Mouse (Mus musculus): ENCODE measurements around the gene Arhgap40. TPM values are rescaled to one million over a fixed set of nuclear protein-coding genes. Genes with fewer than 3 reads are reported as not detected.

Gene Arhgap40
- not detected for total RNA-seq (2021)
- long read RNA-seq, experiment 1: 0 reads
- long read RNA-seq, experiment 2: 0 reads

- no peak for DNase-seq
Observed at GRCm38 (mm10) chr2:158512528-158512927, at the start of gene Arhgap40. Gene Arhgap40 (plus strand): TSS chr2:158512796.

- no peak for DNase-seq
Observed at GRCm38 (mm10) chr2:158474159-158474558, 38.4 kb upstream of the Arhgap40 start.

DNA sequence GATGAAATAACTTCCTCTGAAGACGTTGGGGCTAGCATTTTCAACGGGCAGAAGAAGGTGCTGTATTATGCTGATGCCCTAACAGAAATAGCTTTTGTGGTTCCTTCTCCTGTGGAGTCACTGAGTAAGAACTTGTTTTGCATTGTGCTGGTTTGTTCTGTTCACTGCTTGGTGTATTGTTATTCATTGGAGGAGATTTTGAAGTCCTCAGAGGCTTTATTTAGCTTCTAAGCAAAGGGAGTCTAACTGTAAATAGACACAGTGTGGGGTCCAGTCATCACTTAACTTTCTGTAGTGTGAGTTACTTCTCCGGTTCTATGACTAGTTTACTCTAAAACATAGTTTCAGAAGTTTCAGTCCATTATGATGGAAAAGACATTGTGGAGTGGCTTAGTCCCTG lies 35.0 kb upstream of the Arhgap40 start:
- no peak for DNase-seq

DNA sequence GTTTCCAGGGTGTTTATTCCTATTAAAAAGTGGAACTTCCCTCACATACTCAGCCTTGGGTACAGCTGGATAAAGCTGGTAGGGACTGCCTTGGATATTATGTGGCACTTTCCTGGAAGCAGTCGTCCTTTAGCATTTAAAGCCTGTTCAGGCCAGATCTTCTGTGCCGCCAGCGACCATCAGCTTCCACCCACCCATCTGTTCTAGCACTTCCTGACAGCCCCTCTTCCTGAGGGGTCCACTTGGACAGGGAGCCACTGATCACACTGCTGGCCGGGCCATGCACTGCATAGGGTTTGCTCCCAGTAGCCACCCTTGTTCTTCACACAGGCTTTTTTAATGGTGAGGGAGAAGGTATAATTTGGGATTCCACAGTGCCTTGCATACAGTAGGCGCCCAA lies 14.1 kb upstream of the Arhgap40 start:
- no peak for DNase-seq

DNA sequence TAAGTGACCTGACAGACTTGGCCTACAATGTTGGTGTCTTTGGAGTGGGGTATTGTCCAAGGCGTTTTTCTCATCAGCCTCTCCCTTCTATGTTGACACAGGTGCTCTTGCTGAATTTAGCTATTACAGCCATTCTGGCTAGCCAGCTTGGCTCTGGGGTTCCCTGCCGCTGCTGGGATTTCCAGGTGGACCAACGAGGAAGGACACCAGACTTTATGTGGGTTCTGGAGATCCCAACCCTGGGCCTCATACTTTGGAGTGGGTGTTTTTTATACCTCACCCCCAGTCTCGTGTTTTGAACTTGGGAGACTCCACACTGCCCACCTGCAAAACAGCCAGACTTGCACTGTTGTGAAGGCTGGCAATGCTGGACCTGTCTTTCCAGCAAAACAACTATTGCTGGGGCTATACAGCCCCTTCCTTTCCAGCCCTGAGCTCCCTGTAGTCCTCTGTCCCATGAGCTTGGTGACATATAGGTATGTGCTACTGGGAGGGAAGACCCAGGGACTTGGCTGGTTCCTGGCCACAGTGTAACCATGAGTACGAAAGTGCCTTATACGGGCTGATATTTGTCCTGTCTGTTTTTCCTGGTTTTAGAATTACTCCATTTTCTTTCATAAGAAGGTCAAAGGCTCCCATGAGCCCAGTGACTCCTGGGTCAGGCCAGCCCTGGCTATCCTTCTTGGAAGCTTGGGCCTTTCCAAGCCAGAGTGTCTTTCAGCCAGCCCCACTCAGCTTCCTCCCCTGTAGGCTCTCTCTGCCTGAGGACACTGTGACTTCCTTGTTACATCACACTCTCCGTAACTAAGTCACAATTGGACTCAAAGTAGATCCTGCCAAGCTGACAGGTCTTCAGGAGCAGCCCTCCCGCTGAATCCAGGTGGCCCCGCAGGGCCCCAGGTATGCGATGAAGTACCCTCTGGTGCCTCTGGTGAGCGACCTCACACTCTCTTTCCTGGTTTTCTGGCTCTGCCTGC lies 10.5 kb upstream of the Arhgap40 start, which contains the start of gene Adig:
TSS of gene Adig (plus strand) at position 777 of the 977 bp plus-strand sequence.
- no peak for DNase-seq

GRCm38 (mm10) chr2:158503226-158503625 lies 9.4 kb upstream of the Arhgap40 start:
- DNase-seq: no peak

GRCm38 (mm10) chr2:158503671-158504070 lies 8.9 kb upstream of the Arhgap40 start:
- DNase-seq: peak; percentile 36 to 54

DNA sequence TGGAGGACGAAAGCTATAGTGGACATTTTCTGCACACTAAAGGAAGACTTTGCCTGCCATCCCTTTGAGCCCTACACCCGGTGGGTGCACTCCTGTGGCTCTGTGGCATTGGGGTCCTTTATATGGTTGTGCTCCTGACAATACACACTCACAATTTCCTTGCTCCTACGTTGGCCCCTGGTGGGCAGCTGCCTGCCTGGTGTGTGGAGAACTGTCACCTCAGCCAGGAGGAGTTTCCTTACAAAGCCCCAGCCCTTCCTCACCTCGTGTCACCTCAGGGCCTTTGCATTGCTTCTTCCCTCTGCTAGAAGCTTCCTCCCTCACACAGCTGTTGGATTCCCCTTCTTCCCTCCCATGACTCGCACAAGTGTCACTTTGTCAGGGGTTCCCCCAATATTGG lies 6.1 kb upstream of the Arhgap40 start:
- DNase-seq: no peak

- no peak for DNase-seq
Observed at GRCm38 (mm10) chr2:158507046-158507445, 5.5 kb upstream of the Arhgap40 start.

DNA sequence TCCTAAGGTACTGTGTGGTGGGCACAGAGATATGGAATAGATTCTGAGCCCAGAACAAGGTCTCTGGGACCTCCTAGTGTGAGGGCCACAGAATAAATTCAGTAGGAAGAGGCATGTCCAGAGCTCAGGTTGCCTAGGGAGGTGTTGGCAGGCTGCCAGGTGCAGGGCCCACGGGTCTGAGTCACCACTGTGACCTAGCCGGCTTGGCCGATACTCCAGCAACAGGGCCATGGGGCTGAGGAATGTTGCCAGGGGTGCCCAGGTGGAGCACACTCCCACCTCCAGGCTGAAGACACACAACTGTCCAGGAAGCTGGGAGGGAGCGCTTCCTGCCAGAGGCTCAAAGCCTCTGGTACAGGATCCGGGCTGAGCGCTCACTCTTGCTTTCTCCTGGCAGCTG lies 1.9 kb upstream of the Arhgap40 start:
- peak in 1 of 2 experiments; percentile 27 for DNase-seq

GRCm38 (mm10) chr2:158513821-158514336 lies 1.3 kb downstream of the Arhgap40 start:
- DNase-seq: no peak

DNA sequence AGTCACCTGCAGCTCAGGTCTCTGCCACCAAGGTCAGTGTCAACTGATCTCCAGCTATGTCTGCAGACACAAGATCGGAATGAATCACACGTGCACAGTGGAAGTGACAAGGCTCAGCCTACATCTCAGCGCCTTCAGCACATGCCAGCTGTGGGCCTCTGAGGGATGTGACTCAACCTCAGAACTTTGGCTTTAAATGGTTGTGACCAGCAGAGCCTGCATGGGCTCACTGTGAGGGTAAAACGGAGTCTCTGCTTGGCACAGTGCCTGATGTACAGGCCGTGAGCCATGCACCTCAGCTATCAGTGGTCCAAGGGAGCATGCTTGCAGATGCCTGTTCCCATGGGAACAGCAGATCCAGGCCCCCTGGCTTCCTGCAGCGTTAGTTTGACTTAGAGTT lies 6.0 kb downstream of the Arhgap40 start:
- DNase-seq: no peak

GRCm38 (mm10) chr2:158519071-158519470 lies 6.5 kb downstream of the Arhgap40 start:
- DNase-seq: no peak

GRCm38 (mm10) chr2:158519800-158520199 lies 7.2 kb downstream of the Arhgap40 start:
- no peak for DNase-seq

DNA sequence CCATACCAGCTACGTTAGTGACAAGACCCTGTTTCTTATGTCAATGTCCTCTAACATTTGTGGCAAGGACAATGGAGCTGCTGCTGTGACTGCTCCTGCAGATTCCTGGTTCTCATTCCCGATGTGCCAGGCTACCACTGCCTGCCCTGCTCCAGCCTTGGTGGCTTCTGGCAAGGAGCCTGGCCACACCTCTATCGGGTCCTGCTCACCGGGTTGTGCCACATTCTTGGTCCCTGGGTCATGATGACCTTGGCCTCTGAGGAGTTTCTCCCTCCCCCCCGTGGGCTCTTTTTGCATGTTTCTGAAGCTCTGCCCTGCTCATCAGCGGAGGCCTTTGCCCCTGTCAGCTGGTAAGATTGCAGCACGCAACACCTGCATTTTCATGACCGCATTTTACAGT lies 10.5 kb downstream of the Arhgap40 start:
- DNase-seq: no peak

DNA sequence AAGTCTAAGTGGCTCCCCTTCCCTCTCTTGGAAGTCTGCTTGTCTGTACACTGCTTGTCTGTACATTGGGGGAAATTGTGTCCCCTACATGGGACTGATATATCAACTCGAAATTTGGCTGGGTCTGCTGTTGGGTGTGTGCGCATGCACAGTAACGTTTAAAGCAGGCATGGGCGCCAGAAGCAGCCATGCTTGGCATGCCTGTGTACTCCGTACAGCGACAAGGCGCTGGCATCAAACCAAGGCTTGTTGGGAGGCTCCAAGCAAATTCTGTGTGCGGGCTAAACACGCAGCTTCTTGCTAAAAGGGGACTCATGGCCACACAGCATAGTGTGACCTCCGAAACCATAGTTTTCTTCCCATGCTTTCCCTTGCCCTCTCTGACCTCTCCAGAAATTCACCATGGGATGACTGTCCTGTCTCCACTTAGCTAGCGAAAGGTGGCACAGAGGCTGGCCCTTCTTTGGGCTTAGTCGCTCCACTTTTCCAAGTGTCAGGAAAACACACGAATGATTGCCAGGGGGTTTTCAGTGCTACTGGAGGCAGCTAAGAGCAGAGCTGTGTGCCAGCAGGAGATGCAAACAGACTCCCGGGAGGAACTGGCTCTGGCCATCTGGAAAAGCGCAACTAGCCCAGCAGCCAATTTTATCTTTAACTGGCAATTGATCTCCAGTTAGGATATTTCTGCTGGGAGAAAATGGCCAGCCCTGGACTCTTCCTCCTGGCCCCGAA lies 11.7 kb downstream of the Arhgap40 start:
- peak; percentile 15 to 16 for DNase-seq

- DNase-seq: peak; percentile 31 to 67
Observed at GRCm38 (mm10) chr2:158534090-158534489, 21.5 kb downstream of the Arhgap40 start.

GRCm38 (mm10) chr2:158534559-158534958 lies 22.0 kb downstream of the Arhgap40 start:
- DNase-seq: no peak

DNA sequence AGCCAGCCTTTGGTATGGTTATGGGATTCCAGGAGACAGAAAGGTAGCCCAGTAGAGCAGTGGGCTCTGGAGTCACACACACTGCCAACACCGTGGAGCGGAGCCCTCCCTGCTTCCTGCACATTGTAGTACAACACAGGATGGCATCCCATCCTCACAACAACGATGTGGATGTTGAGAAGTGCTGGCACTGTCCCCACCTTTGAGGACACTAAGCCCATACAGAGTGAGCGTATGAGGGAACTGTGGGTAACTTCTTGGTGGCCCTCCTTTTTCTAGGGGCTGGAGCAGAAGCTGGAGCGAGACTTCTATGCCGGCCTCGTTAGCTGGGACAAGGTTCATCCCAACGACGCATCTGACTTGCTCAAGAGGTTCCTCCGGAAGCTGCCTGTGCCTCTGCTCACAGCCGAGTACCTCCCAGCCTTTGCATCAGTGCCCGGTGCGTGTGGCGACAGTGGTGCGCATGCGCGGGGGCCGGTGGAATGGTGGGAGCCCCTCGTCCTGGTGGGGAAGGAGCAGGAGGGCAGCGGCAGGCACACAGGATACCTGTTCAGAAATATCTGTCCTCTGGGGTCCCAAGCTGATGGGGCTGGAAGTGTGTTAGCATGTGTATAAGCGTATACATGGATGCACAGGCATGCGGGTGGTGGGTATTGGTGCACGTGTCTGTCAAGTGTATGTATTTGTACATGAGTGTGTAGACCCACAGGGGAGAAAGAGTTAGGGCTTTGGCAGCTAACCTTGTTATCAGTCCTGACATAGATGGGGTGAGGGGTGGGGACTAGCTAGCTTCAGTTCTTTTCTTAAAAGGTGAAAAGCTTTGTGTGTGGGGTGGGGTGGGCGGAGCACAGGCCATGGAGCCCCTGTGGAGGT lies 27.1 kb downstream of the Arhgap40 start:
- no peak for DNase-seq

GRCm38 (mm10) chr2:158541286-158541685 lies 28.7 kb downstream of the Arhgap40 start:
- no peak for DNase-seq

GRCm38 (mm10) chr2:158545266-158545665 lies 32.7 kb downstream of the Arhgap40 start:
- DNase-seq: no peak

DNA sequence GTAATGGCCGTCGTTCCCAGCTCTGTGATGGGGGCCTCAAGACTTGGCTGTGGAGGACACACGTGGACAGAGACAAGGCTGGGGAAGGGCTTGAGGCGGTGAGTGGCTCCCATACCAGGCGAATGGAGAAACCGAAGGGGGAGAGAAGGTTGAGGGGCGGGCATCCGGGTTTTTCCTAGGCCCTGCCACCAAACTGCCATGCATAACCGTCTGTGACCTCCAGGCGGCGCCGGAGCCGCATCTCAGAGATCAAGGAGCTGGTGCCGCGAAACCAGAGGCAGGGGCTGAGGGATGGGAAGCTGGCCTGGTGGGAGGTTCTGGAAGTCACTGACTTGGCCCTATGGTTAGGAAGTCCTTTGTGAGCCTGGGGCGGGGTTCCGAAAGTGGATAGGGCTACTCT lies 34.2 kb downstream of the Arhgap40 start:
- peak; percentile 47 to 73 for DNase-seq

Data from heart, adult 18-20 months (tissue).